Mouse (Mus musculus): Measurements from ENCODE around the gene Golga1.

DNA sequence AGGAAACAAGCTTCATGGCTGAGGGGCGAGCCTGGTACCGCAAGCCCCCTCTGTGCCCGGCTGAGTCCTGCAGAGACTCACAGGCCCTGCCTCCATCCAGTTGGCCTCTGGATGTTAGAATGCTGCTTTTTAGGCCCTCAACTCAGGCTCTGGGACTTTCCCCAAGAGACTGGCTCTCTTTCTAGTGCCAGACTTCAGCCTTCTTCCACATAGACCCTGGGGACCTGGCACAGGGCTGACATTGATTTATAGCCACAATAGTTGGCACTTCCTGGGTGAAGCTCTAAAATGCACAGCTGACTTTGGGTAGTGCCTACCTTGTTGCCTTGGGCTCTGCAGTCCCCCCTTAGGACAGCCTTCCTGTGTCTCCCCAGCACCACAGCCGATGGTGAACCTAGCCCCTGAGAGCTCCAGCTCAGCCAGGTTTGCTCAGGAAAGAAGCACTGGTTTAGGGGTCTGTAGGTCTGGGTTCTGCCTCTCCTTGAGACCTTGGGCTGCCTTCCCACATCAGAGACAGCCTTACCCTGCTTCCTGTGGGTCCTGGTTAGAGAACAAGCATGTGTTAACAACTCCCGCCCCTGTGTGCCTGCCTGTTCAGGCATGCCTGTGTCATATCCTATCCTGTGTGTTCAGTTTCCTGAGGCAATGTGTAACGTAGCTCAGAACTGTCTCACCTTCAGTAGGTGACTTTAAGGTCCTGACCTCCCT lies 77.4 kb downstream of the Golga1 start:
- TF ChIP-seq CTCF (conservative IDR thresholded peaks at IDR 0.05; ENCODE audit: low read length) (no peak), POU5F1 (IDR thresholded peaks at IDR 0.05; ENCODE audit: borderline replicate concordance, low read length) (no peak)
